Mouse (Mus musculus) gastrocnemius, postnatal 36 days (tissue): ENCODE measurements around the gene Rad51b. TPM values are rescaled to one million over a fixed set of nuclear protein-coding genes. Genes with fewer than 3 reads are reported as not detected.

Experiments used
- DNase-seq, 2 experiments: peaks; one replicate each; pipeline ENCODE4 v3.0.0; 2022
- intact Hi-C: fragments of 180-260 bp; cut with DNase I; formaldehyde crosslinking; loops from one replicate; pipeline ENCODE4 v1.15.1; 2025
- total RNA-seq, 2 experiments: library from RNA; stranded (reverse); gene quantifications; 2 replicates each; pipeline ENCODE4 v1.2.3; 2021

Gene Rad51b
- total RNA-seq, 2 experiments from 2014 or later: 0.23 TPM; not detected in 1

GRCm38 (mm10) chr12:79674846-79675439 lies 377.9 kb downstream of the Rad51b start:
- DNase-seq: no peak
- intact Hi-C loops: no loop called here

DNA sequence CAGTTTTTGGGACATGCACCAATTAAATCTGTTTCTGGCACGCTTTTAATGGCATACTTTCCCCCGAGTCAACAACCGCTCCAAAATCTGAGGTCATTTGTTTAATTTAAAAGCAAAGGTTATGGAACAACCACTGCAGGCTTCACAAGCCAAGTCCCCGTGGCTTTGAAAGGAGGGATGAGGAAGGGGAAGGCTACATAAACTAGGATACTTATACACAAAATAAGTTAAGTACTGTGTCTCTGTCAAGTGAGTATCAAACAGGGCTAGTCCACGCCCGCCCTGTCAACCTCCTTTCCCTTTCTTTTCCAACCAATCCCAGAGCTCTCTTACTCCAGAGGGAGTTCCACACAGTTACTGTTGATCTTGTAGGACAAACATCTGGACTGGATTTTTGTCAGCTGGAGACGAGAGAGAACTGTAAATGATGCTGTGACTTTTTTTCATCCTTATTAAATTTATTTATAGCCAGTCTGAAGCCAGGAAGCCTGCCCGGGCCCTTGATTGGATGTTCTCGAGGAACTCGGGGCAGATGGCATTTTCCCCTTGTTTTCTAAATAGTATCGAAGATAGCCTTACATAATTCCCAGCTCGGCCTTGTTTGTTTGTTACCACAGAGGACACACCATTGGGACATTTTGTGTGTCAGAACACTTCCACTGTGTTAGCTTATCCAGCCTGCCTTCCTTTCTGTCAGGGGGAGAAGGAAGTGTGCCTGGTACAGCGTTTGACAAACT lies 378.5 kb downstream of the Rad51b start:
- peak; percentile 28 to 29 for DNase-seq
- intact Hi-C loops: no loop called here

DNA sequence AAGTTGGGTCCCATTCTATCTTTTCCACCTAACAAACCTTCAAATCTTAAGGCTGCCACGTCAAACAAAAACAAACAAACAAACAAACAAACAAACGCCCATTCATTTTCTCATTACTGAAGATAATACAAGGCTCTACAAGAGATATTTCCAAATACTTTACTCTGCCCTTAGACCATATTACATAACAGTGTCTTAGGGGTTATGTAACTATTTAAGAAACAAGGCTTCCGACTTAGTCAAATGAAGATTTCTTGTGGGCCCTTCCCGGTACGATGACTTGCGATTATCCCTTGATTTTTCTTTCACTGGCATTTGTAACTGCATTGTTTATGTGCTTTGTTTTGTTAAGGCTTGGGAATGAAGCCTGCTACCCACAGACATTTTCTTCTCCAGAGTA lies 379.2 kb downstream of the Rad51b start:
- intact Hi-C loops: no loop called here

DNA sequence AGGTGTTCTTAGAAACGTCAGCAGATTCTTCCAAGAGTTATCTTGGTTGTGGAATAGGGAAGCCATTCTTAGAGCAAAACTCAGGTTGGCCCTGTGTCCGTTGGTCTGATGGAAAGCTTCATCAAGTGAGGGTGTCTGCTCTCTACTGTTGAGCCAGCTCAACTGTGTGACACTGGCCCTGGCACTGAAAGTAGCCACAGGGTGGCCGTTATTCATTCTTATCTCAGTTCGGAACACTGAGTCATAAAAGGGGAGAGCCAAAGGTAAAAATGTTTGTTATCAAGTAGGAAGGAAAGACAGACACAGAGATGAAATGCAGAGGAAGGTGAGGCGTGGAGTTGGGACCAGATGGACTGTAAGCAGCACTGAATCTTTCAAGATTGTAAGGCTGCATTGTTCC lies 379.8 kb downstream of the Rad51b start:
- intact Hi-C loops: no loop called here
- DNase-seq: no peak

More for the DNA sequence above, 379.2 kb downstream of the Rad51b start:
- DNase-seq: no peak

DNA sequence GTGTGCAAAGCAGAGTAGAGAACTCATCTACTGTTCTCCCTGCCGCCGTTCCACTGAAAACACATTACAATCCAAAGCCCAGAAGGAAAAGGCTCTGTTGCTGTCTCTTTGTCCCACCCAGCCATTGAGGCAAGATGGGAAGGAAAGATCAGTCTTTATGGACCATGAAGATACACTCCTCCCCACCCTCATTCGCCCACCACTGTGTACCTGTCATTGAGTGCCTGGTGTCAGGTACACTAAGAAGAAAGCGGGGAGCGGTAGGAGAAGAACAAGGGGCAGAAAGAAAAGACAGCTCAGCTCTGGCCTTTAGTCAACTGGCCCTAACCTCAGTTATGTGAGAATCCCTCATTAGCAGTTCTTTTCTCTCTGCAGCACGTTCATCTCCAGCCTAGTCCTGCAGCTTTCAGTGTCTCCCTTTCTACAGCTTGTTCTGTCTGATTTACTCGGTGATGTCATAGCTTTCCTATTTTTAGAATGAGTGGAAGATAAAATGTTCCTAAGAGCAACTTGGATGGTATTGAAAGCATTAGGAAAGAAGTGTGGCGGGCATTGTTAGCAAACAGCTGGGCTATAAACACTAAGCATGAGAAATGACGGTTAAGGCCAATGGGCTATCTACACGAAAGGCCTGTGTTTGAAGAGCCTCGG lies 382.3 kb downstream of the Rad51b start:
- no peak for DNase-seq
- intact Hi-C loops: no loop called here

DNA sequence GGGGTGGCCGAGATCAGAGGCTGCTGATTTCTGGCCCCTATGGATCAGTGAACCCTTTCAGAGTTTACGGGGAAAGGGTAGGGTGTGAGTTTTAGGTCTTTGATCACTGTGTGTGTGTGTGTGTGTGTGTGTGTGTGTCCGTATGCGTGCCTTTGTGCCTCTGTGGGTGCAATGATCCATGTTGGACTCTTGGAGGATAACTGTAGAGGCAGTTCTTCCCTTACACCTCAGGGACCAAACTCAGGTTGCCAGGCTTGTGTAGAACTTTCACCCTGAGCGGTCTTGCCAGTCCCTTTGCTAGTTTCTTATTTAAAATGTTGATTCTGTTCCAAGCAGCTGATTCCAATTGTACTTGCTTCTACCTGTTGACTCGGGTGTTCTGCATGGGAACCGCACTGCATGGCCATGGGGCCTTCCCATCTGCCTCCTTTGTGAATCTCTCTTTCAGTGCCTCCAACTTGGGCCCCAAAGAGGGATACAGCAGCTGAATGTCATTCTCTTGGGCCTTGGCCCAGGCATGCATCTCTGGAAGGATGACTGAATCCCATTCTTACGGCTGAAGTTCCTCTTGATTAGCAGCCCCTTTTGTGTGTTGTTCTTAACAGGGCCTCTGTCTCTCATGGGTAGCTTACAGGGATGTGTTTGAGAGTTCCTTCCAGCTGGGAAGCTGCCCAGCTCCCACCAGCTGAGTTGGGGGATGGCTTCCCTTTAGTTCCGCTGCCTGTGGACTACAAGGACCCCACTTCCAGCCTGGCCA lies 383.0 kb downstream of the Rad51b start:
- DNase-seq: no peak
- intact Hi-C loops: no loop called here

DNA sequence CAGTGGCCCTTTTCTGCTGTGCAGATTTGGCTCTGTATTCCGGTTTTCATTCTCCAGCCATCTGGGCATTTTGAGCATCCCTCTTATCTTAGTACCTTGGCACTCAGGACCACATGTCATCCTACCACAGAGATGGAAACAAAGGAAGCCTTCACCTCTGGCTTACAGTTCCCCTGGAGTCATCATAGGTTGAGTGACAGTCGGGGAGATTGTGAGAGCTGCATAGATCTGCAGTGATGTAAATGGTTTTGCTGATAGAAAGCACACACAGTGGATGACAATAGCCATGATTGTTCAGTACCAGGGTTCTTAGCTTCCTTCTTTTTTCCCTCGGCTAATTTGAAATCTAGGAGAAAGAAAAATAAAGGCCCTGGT lies 383.6 kb downstream of the Rad51b start:
- no peak for DNase-seq
- intact Hi-C loops: no loop called here

GRCm38 (mm10) chr12:79681571-79681970 lies 384.5 kb downstream of the Rad51b start:
- DNase-seq: no peak
- intact Hi-C loops: no loop called here

- intact Hi-C loops: no loop called here
- no peak for DNase-seq
These were observed 386.3 kb downstream of the Rad51b start for GRCm38 (mm10) chr12:79683350-79683749.

- DNase-seq: no peak
- intact Hi-C loops: no loop called here
These were observed 386.7 kb downstream of the Rad51b start for GRCm38 (mm10) chr12:79683759-79684158.

GRCm38 (mm10) chr12:79684338-79684737 lies 387.3 kb downstream of the Rad51b start:
- no peak for DNase-seq
- intact Hi-C loops: no loop called here

DNA sequence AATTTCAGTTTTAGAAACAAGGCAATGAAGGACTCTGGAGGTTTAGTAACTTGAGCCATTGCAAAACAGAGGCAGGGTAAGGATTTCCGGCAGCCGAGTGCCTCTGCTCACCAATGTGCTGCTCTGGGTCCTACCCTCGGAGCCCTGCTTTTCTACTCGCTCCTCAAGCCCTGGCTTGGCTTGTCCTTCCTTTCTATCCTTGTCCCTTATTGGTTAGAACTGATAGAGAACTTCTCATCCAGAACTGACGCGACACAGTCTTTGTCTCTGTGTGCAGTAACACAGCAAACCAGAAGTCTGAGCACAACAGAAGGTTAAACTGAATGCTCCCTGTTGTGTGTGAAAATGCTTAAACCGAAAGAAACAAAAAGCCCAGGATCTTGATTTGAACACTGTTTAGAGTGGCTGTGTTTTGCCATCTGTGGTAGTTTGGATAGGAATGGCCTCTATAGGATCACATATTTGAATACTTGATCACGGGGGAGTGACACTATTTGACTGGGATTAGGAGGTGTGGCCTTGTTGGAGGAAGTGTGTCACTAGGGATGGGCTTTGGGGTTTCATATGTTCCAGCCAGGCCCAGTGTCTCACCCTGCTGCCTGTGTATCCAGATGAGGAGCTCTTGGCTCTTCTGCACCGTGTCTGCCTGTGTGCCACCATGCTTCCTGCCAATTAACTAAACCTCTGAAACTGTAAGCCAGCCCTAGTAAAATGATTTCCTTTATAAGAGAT lies 389.7 kb downstream of the Rad51b start:
- intact Hi-C loops: no loop called here
- DNase-seq: no peak

GRCm38 (mm10) chr12:79687683-79688386 lies 390.8 kb downstream of the Rad51b start:
- intact Hi-C loops: no loop called here

GRCm38 (mm10) chr12:79689299-79689698 lies 392.2 kb downstream of the Rad51b start:
- no peak for DNase-seq
- intact Hi-C loops: no loop called here

More at GRCm38 (mm10) chr12:79687683-79688386, 390.8 kb downstream of the Rad51b start:
- DNase-seq: no peak

DNA sequence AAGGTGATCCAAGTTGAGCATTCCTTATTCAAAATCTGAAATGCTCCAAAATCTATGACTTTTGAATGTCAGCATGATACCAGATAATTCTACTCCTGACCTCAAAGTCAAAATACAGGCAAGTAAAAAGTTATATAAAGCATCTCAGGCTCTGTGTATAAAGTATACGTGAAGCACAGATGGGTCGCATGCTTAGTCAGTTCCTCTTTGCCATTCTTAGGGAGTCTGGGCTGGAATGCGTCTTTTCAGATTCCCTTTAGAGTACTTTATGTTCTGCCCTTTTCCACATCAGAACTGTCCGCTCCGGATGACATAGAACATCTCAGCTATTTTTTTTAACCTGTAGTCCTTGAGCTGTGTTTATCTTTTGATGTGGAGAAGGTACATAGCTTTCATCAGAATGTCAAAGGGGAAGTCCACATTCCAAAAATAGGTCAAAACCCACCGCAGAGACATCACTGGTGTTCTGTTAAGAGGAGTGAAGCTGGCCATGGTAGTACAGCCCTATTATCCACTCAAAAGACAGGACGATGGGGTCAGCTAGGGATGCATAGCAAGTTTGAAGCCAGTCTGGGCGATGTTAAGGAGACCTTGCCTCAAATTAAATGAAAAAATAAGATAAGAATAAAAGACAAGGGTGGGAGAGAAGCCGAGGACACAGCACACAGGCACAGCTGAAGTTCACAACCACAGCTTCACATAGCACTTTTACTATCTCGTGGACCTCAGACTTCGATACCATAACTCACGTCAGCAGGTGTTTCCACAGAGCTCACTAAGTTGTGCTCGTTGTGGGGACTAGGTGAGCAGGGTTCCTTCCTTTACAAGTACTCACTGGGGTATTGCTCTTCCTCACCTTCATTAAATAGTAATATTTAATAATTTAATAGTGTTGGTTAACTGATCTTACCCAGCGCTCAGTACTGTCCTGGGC lies 395.1 kb downstream of the Rad51b start:
- no peak for DNase-seq
- intact Hi-C loops: no loop called here

- no peak for DNase-seq
- intact Hi-C loops: no loop called here
These were observed 398.9 kb downstream of the Rad51b start for GRCm38 (mm10) chr12:79695832-79696434.

DNA sequence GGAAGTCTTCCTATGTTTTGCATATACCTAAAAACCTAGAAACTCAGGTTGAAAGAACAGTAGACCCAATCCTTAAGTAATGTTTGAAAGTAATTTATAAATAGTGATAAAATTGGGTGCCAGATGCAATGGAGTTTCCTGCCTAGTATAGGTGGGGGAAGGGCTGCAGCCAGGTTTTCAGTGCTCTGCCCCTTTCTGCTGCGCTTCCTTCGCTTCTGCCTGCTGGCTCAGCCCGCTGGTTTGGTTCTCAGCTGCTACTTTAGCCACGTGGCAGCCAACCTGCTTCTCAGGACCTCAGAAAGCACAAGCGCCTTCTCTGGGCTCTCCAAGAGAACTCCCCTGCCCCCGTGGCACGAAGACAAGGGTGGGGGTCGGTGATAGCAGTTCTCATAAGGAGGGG lies 406.5 kb downstream of the Rad51b start:
- intact Hi-C loops: no loop called here
- no peak for DNase-seq

DNA sequence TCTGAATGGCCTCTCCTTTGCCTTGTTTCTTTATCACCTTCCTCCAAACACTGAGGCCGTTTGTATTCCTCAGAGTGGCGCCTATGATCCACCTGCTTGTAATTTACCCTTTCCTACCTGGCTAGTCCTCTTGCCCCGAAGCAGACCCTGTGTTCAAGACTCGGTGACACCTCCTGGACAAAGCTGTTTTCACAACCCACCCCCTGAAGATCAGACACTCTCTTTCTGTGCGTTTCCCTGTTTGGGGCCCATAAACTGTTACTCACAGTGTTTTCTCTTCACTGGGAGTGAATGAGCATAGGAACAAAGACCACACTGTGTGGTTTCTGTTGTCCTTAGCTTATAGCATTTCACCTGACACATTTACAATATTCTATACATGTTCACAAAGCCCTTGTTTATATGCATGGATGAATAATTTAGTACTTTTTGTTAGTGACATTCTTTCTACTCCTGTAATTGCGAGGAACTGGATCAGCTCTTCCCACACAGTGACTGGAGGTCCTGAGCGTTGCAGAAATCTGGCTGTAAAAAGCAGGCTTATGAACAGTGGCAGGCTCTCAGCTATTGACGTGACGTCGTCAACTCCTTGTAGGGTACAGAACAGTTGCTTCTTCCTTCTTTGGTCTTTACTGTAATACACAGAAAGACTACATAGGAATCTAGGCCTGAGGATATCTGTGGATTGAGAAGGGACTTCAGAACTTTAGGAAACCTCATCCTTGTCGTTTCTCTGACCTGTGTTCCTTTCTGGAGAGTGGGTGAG lies 408.6 kb downstream of the Rad51b start:
- intact Hi-C loops: no loop called here
- DNase-seq: no peak
